Mouse (Mus musculus) kidney, embryonic 14.5 days (tissue): ENCODE data around the gene Pnkp. TPM values are rescaled to one million over a fixed set of nuclear protein-coding genes. Genes with fewer than 3 reads are reported as not detected.

Source experiments
- ATAC-seq: fragments of 200-750 bp; cut with Nextera tagmentation; 2 replicates; pipeline ENCODE4 v1.8.0; 2017; ENCODE audit warnings: moderate number of reproducible peaks, mild to moderate bottlenecking, moderate TSS enrichment, moderate library complexity; ENCODE audit not compliant: low FRiP score, low TSS enrichment
- H3K27ac ChIP-seq: fragments of 300-500 bp; sonication (generic); 2 replicates; pipeline ENCODE4 v1.5.1; 2014; ENCODE audit warnings: low read depth, mild to moderate bottlenecking, low read length, moderate library complexity, mixed read lengths
- H3K27me3 ChIP-seq: fragments of 300-500 bp; sonication (generic); 2 replicates; pipeline ENCODE4 v1.6.1; 2014; ENCODE audit warnings: mild to moderate bottlenecking, low read length; ENCODE audit not compliant: control insufficient read depth, insufficient read depth
- H3K36me3 ChIP-seq: fragments of 300-500 bp; sonication (generic); 2 replicates; pipeline ENCODE4 v1.6.1; 2014; ENCODE audit warnings: low read length, mixed read lengths; ENCODE audit not compliant: control insufficient read depth, insufficient read depth
- H3K4me1 ChIP-seq: fragments of 300-500 bp; sonication (generic); 2 replicates; pipeline ENCODE4 v1.6.1; 2014; ENCODE audit warnings: low read length, mixed read lengths; ENCODE audit not compliant: control insufficient read depth, insufficient read depth
- H3K4me2 ChIP-seq: fragments of 300-500 bp; sonication (generic); replicated peaks from 2 replicates; pipeline ENCODE4 v1.6.1; 2014; ENCODE audit warnings: low read depth, mild to moderate bottlenecking, low read length
- H3K4me3 ChIP-seq: fragments of 300-500 bp; sonication (generic); 2 replicates; pipeline ENCODE4 v1.5.1; 2014; ENCODE audit warnings: mild to moderate bottlenecking, low read length
- H3K9ac ChIP-seq: fragments of 300-500 bp; sonication (generic); 2 replicates; pipeline ENCODE4 v1.6.1; 2014; ENCODE audit warnings: low read depth, mild to moderate bottlenecking, low read length, moderate library complexity
- H3K9me3 ChIP-seq: fragments of 300-500 bp; sonication (generic); 2 replicates; pipeline ENCODE4 v1.6.1; 2016; ENCODE audit warnings: low read length; ENCODE audit not compliant: control insufficient read depth
- WGBS: fragments of 180-500 bp; shearing (Covaris S2); extraction: QIAGEN DNeasy Blood & Tissue Kit; methylation state at CpG from one replicate; pipeline ENCODE4 v1.1.7; 2014; 5-methylcytosine and 5-hydroxymethylcytosine counted together
- polyA plus RNA-seq: library from polyadenylated mRNA; unstranded; fragments of >200 nt; fragmentation: Nextera tagmentation; extraction: Ambion mirVana; gene quantifications from 2 replicates; pipeline ENCODE4 v1.2.1, GENCODE M21; 2014

Gene Pnkp
- polyA plus RNA-seq, 1 experiment from 2014 or later: 30.4 TPM

- H3K4me1 ChIP-seq: peaks cover 14% of the 10 kb centered on the region
- H3K4me2 ChIP-seq: no peak overlapping the region
- H3K36me3 ChIP-seq: peaks cover 62% of the 10 kb centered on the region
- H3K4me3 ChIP-seq: no peak overlapping the region
- no peaks in the 10 kb centered on the region for H3K27me3 ChIP-seq
- no peak overlapping the region for H3K27ac ChIP-seq
- no peak for ATAC-seq
- no peaks in the 10 kb centered on the region for H3K9me3 ChIP-seq
- H3K9ac ChIP-seq: no peak overlapping the region
- 80% methylated on average over 7 of the region's 7 CpGs for WGBS
These were observed 30.0 kb downstream of the Pnkp start for GRCm38 (mm10) chr7:44886964-44887363.

DNA sequence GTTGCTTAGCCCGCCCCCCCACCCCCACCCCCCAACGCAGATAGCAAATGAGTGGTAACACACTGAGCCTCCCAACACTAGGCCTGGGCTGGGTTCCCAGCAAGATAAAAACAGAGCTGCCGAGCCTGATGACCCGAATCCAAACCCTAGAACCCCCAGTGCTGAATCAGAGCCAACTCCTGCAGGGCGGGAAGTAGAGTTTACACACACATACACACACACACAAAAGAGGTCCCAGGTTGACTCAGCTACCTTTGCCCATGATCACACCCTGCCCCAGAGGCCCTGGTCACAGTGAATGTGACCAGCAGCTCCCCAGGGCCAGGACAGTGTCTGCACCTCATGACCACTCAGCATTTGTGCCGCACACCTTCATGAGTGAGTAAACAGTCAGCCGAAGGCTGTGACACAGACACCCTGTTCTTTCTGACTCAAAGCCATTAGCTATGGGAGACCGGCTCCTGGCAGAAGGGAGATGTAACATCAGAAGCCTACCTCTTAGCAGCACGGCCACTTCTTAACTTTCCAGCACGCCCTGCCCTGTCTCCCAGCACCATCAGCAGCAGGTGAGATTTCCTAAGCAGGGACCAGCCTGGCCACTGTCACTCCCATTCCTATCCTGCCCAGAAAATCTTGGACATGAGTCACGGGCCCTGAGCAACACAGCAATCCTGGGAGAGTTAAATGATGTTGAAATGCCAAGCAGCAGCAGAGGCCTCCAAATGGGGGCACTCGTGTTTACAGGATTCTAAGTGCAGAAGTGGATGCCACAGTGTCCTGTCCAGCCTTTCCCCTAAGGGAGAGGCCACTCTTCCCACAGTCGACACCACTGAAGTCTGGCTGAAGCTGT is 31.5 kb downstream of the Pnkp start:
- Histone ChIP-seq H3K27ac (no peak overlapping the region), H3K27me3 (no peaks in the 10 kb centered on the region), H3K4me1 (peaks cover 14% of the 10 kb centered on the region), H3K4me2 (no peak overlapping the region), H3K9ac (no peak overlapping the region), H3K4me3 (no peak overlapping the region), H3K9me3 (no peaks in the 10 kb centered on the region), H3K36me3 (peaks cover 49% of the 10 kb centered on the region)
- WGBS: 89% methylated on average over 13 of the region's 13 CpGs
- no peak for ATAC-seq

DNA sequence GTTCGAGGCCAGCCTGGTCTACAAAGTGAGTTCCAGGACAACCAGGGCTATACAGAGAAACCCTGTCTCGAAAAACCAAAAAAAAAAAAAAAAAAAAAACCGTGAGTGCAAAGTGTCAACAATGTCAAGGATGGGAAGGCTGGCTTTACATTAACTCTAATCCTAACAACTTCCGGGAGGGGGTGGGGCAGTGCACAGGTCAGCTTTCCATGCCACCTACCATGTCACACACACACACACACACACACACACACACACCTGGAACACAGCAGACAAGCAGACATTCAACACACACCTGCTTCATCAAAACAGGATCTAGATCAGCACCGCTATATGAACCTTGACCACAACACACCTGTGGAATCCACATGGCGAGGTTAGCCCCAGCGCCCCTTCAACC is 33.2 kb downstream of the Pnkp start:
- H3K4me2 ChIP-seq: no peak overlapping the region; the same call in 1 of the 2 replicates
- H3K4me3 ChIP-seq: no peak overlapping the region
- 80% methylated on average over 6 of the region's 7 CpGs for WGBS
- H3K9me3 ChIP-seq: no peaks in the 10 kb centered on the region
- H3K4me1 ChIP-seq: peaks cover 18% of the 10 kb centered on the region
- no peak for ATAC-seq
- no peak overlapping the region for H3K27ac ChIP-seq
- H3K9ac ChIP-seq: no peak overlapping the region
- H3K36me3 ChIP-seq: peaks cover 35% of the 10 kb centered on the region
- H3K27me3 ChIP-seq: no peaks in the 10 kb centered on the region

DNA sequence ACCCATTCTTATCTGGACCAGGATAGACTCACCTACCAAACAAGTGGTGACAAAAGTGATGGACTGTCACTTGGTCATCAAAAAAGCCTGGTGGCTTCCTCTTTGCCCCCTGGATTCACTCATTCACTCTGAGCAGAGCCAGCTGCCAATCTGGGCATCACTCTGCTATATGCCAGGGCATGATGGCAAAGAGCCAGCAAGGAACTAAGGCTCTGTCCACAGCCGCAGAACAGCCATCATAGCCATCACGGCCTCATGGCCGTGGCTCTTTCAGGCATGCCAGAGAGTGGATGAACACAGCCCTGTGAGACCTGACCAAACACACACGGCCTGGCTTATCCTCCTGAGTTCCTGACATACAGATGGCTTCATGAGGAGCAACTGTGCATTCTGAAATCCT is 33.8 kb downstream of the Pnkp start:
- no peaks in the 10 kb centered on the region for H3K9me3 ChIP-seq
- H3K36me3 ChIP-seq: peaks cover 30% of the 10 kb centered on the region; the same call in 1 of the 2 replicates
- H3K27ac ChIP-seq: no peak overlapping the region
- ATAC-seq: no peak
- H3K4me2 ChIP-seq: peak overlapping the region; percentile 73
- WGBS: 90% methylated on average over 4 of the region's 4 CpGs
- H3K9ac ChIP-seq: peak overlapping the region; percentile 89; the same call in 1 of the 2 replicates
- H3K4me3 ChIP-seq: peak overlapping the region; percentile 86; the same call in 1 of the 2 replicates
- no peaks in the 10 kb centered on the region for H3K27me3 ChIP-seq
- H3K4me1 ChIP-seq: peaks cover 21% of the 10 kb centered on the region

GRCm38 (mm10) chr7:44891611-44892010 is 34.7 kb downstream of the Pnkp start:
- 17% methylated on average over 6 of the region's 6 CpGs for WGBS
- peak overlapping the region; percentile 92 for H3K27ac ChIP-seq
- peak overlapping the region; percentile 89 for H3K9ac ChIP-seq
- H3K9me3 ChIP-seq: no peaks in the 10 kb centered on the region
- peaks cover 23% of the 10 kb centered on the region for H3K4me1 ChIP-seq
- ATAC-seq: no peak
- peak overlapping the region; percentile 73 for H3K4me2 ChIP-seq
- H3K36me3 ChIP-seq: peaks cover 22% of the 10 kb centered on the region; the same call in 1 of the 2 replicates
- peak overlapping the region; percentile 86 for H3K4me3 ChIP-seq
- H3K27me3 ChIP-seq: no peaks in the 10 kb centered on the region

GRCm38 (mm10) chr7:44892276-44892921 is 35.5 kb downstream of the Pnkp start, which contains the start of gene Med25:
Med25 (minus strand) TSS chr7:44892712.
- peaks cover 29% of the 10 kb centered on the region for H3K4me1 ChIP-seq

DNA sequence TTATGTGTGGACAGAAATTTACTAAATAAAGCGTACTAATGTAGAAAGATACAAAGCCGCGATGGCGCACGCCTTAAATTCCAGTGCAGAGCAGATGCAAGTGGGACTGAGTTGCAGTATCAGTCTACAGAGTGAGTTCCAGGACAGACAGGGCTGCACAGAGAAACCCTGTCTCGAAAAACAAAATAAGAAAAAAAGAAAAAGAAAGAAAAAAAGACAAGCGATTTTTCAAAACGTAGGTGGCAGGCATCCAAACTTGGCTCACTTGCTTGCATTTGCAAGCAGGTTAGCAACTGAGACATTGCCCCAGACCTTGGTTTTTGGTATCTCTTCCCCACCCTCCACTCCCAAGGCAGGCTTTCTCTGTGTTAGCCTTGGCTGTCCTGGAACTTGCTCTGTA is 36.3 kb downstream of the Pnkp start:
- Histone ChIP-seq H3K4me3 (no peak overlapping the region), H3K4me2 (peak overlapping the region; percentile 8; the same call in 1 of the 2 replicates), H3K9me3 (no peaks in the 10 kb centered on the region), H3K4me1 (peaks cover 29% of the 10 kb centered on the region), H3K36me3 (peaks cover 15% of the 10 kb centered on the region; the same call in 1 of the 2 replicates), H3K27me3 (no peaks in the 10 kb centered on the region), H3K27ac (peak overlapping the region; percentile 45; the same call in 1 of the 2 replicates), H3K9ac (0 out of 2 replicates have a peak overlapping the region, but pooled peaks have one; percentile 13)
- ATAC-seq: no peak
- WGBS: 30% methylated on average over 8 of the region's 8 CpGs

More at GRCm38 (mm10) chr7:44892276-44892921, 35.5 kb downstream of the Pnkp start, which contains the start of gene Med25:
- peak within 1 kb of the TSS; percentile 89 for H3K9ac ChIP-seq
- H3K36me3 ChIP-seq: peaks cover 15% of the 10 kb centered on the region; the same call in 1 of the 2 replicates
- H3K4me2 ChIP-seq: peak within 1 kb of the TSS; percentile 73
- ATAC-seq: peak; percentile 77
- WGBS: under 1% methylated on average over 55 of the region's 56 CpGs
- no peaks in the 10 kb centered on the region for H3K27me3 ChIP-seq
- no peaks in the 10 kb centered on the region for H3K9me3 ChIP-seq
- H3K27ac ChIP-seq: peak within 1 kb of the TSS; percentile 92
- peak within 1 kb of the TSS; percentile 86 for H3K4me3 ChIP-seq

- WGBS: 90% methylated on average over 3 of the region's 3 CpGs
- peaks cover 29% of the 10 kb centered on the region for H3K4me1 ChIP-seq
- no peak for ATAC-seq
These were observed 37.2 kb downstream of the Pnkp start for GRCm38 (mm10) chr7:44894175-44894574.

More at GRCm38 (mm10) chr7:44894175-44894574, 37.2 kb downstream of the Pnkp start:
- no peak overlapping the region for H3K4me2 ChIP-seq
- no peaks in the 10 kb centered on the region for H3K9me3 ChIP-seq
- no peak overlapping the region for H3K27ac ChIP-seq
- peaks cover 10% of the 10 kb centered on the region for H3K36me3 ChIP-seq
- no peak overlapping the region for H3K4me3 ChIP-seq
- no peaks in the 10 kb centered on the region for H3K27me3 ChIP-seq
- no peak overlapping the region for H3K9ac ChIP-seq
